Mouse (Mus musculus): ENCODE results near the gene Col6a2.

DNA sequence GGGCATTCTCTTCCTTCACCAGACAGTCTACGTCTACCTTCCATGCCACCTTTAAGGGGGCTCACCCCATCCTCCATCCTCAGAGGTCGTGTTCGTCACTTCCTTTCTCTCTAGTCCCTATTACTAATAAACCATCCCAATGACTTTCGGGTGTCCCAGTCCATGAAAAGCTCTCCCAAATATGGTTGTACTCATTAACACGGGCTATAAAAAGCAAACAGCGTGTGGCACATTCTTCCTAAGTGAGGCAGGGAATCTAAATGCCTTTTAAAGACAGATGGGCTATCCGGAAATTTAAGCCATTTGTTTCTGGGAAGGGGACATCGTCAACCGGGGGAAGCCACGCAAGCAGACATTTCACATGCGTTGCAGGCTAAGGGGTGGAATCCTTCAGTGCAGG lies 33.2 kb downstream of the Col6a2 start:
- TF ChIP-seq USF1 (IDR thresholded peaks at IDR 0.05; ENCODE audit: low read depth) (no peak), FOSL1 (IDR thresholded peaks at IDR 0.05; ENCODE audit: insufficient read depth, low read length, poor library complexity, severe bottlenecking) (no peak), CTCF (IDR thresholded peaks at IDR 0.05; ENCODE audit: control insufficient read depth, insufficient read depth, insufficient read length) (no peak), MAX (IDR thresholded peaks at IDR 0.05) (no peak)

All from C2C12 (cell line).